Mouse (Mus musculus) thymus, postnatal 0 days (tissue): ENCODE measurements at regions not wholly inside any gene's neighbourhood (a gene's known extent, or its start where the extent isn't known, plus 50 kb on each side); places are given as distances from the start of the nearest gene placed in this dataset.

Source experiments
- DNase-seq: peaks from one replicate; pipeline ENCODE4 v3.0.0-alpha.2; 2015; ENCODE audit warnings: low spot score

DNA sequence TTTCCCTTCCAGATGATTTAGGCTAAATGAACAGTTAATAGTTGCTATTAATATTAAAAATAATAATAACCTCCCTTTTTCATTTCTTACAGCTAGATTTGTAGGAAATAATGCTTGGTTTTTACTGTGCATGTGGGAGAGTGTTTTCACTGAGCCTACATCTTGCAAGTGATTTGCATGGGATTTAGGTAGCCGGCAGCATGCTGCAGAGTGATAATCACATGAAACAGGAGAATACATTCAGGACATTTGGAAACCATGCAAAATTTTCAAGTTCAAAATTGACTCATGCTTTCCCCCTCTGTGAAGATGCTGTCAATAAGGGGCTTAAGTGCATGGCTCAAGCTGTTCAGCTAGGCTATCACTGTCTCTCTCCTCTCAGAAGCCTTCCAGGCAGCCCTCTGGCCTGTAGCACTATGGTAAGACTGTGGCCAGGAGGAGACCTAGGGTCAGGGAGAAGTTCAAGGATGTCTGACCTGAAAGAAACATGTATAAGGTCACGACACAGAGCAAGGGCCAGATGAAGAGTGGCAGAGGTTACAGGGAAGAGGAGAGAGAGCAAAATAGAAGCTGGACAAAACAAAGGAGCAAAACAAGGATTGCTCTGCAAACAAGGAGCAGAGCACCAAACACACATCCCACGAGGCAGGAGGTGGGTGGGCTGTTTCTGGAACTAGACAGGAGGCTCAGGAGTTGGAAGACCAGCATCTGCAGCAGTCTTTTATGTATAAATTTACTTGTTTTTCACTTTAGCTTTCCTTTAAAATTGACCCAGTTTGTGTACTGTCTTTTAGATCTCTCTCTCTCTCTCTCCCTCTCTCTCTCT is 177.5 kb downstream of the Tmem161b start:
- DNase-seq: no peak

DNA sequence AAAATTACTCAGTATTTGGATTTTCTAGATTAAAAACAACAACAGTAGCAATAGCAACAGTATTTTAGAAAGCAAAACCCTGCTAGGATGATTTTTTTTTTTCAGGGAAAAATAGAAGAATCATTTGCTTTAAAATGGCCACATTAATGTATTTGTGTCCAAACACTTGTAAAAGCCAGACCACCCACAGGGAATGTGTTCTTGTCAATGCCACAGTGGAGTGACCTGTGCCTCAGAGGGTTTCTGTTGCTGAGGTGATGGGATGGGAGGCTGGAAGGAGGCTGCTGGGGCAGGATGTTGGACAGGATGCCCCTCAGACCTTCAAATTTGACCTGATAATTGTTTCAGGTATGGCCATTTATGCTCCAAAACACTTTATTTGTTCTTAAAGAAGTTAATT is 178.9 kb downstream of the Tmem161b start:
- DNase-seq: no peak

DNA sequence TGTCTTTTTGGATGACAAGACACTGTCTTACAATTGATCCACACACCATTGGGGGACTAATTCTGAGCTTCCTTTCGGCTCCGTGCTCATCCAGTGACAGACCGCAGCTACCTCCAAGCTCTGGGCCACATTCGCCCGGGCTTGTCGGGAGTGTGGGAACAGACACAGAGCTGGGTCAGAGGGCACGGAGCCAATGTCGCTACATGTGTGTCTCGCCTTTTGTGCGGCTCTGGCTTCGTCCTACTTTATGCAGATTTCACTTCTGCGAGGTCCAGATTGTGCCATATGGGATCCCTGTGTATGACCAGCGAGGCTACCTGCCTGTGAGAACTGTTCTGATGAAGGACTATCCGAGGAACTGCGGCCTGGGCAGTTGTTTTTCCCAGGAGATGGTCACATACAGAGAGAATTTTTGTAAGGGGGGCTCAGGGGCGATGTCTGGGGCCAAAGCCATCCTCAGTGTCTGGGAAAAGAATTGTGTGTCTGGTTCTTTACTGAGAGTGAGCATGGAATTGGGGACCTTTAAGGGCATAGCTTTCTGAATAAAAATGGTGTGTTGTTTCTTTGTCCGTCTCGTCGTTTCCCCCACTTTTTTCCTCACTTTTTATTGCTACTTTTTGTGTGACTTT is 182.6 kb downstream of the Tmem161b start:
- DNase-seq: no peak

DNA sequence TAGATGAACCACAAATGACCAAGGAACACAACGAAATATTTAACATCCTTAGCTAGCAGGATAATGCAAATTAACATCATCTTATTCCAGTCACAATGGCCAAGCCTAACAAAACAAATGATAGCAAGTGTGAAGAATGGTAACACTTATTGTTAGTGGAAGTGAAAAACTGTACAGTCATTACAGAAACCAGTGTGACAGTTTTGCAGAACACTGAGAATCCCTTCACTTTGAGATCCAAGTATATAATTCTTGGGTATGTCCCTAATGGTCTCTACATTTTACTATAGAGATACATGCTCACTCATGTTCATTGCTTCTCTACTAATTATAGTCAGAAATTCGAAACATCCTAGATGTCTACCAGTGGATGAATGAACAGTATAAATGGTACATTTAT is 212.3 kb downstream of the Tmem161b start:
- no peak for DNase-seq

DNA sequence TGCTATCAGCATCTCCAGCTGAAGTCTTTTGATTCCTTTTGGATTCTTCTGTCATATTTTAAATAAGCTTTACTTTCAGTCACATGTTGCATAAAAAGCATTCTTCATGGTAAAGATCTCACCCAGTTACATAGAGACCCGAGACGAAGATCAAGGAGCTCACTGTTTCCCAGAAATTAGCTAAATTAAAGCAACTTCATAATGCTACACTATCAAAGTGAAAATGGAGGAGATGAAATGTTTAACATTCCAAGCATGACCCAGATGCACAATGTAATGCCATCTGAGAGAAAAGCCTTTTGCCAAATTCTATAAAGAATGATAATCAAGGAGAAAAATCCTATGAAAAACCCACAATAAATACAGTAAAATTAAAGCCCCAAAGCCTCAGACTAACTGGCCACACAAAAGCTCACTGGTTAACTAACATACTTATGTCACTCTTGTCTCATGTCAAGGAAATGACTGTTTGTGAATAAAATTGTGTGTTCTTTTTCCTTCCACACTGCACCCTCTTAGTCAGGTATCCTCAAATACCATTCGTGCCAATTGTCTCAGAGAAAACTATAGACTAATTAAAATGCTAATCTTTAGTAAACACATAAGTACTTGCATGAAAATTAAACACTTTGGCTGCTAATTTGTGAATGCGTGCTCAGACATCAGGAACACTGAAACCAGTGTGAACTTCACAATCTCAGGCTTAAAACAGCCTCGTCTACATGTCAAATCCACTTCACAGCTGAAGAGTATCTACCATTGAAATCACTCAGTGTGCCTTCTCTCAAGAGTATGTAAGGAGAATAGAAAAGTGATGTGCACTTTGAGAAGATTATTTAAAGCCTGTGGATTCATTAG is 215.7 kb downstream of the Tmem161b start:
- DNase-seq: no peak

DNA sequence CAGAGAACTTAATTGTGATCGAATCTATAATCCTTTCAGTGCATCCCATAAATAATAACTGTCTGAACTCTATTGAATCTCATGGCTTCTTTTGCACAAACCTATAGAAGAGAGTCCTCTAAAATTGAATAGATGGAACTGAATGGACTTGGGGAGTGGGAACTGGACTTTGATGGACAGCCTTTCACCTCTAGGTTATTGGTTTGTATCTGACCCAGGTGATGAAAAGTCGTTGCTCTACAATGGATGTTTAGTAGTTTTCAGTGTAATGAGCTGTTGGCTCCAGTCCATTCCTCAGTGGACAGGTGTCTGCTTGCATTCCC is 216.3 kb downstream of the Tmem161b start:
- DNase-seq: no peak

DNA sequence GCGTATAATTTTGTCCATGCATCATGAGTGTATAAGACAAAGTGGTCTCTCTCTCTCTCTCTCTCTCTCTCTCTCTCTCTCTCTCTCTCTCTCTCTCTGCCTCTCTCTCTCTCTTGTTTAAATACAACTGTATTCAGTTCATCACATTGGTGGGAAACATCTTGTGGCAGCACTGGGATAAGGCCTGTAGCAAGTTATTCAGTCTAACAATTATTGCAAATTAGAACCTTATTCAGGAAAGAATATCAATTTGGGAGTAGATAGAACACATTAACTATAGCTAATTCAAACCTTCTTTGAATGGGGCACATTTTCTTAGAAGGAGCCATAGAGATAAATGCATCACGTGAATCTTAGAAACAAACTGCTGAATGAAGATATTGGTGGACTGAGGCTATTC is 226.4 kb downstream of the Tmem161b start:
- DNase-seq: no peak

DNA sequence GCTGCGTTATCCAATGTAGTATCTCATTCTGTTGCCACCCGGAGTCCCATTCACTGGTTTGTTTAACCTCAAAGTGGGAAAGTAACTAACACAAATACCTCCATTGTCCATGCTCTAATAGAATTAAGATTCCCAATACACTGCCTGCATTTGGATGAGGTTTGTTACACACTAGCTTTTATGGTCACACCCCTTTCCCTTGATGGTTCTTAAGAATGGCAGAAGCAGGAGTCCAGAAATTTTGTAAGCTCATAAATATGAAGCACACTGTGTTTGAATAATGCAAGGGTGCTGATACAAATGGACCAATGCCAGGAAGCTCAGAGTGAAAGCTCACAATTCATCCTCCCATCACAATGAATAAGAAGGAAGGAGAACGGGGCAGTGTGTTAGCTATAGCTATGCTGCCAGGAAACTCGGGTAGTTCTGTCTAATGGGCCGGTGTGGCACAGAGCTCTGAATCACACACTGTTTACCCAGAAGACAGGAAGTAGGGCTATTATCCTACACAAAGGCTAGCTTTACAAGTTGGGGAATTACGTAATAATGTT is 227.0 kb downstream of the Tmem161b start:
- DNase-seq: no peak
